Mouse (Mus musculus): ENCODE data around the gene Rap2c.

Gene Rap2c

GRCm38 (mm10) chrX:50968157-50968932 is 49.5 kb downstream of the Rap2c start:
- no peak for DNase-seq (ENCODE audit: low read depth)

- DNase-seq (ENCODE audit: low read depth): no peak
These were observed 52.7 kb downstream of the Rap2c start for GRCm38 (mm10) chrX:50965157-50965556.

- no peak for DNase-seq (ENCODE audit: low read depth)
These were observed 54.9 kb downstream of the Rap2c start for GRCm38 (mm10) chrX:50962955-50963354.

Data from fibroblast of lung, adult 2 months (primary cell).